Mouse (Mus musculus): ENCODE data around the gene Prr5.

DNA sequence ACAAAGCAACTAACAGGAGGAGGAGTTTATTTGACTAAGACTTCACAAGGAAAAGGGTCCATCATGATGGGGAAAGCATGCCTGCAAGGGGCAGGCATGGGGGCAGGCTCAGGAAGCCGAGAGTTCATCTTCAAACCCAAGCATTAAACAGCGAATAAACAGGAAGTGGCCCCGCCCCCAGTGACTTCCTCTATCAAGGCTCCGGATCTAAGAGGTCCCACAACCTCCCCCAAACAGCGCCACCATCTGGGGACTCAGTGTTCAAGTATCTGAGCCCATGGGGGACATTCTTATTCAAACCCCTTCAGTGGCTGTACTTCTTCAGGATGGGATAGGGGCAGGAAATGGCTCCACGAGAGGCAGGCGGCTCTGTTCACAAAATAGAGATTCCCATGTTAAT lies 23.2 kb downstream of the Prr5 start:
- no peak for TF ChIP-seq EP300 (IDR thresholded peaks at IDR 0.05; ENCODE audit: low read depth)
- TF ChIP-seq CTCF (IDR thresholded peaks at IDR 0.05; ENCODE audit: low read depth), result 0 out of 2 replicates have a peak, but pooled peaks have one; percentile 2
